8 mouse cellular contexts compared by ENCODE assay signal in genomic region chrX:167382047-167382853, GRCm38 (mm10). TPM values are rescaled to one million over a fixed set of nuclear protein-coding genes. Genes with fewer than 3 reads are reported as not detected.
DNase-seq lines count a peak whose midpoint lies in the region; ATAC-seq lines count a peak whose summit lies in the region.

Gene Prps2 (minus strand): TSS chrX:167382749.

- H3K9ac ChIP-seq in hindbrain, embryonic 14.5 days = peak within 1 kb of the TSS; percentile 61

- H3K9me3 ChIP-seq in hindbrain, embryonic 14.5 days (ENCODE audit: control insufficient read depth, low read length) = no peaks in the 10 kb centered on the region

- peak; percentile 75 for DNase-seq in R1 (ENCODE audit: low read depth, low spot score)
- peak; percentile 17 to 21 for DNase-seq in cerebellum, postnatal 14 days
- DNase-seq in frontal cortex, postnatal 25 days (ENCODE audit: low spot score in 2 of 2) = peak; percentile 4 to 18
- DNase-seq in hindbrain, embryonic 14.5 days (ENCODE audit: low spot score) = peak; percentile 29
- peak; percentile 28 to 45 for DNase-seq in left cerebral cortex, adult 18-20 months (ENCODE audit: low spot score in 2 of 2)
- DNase-seq in lung, postnatal 4 days = peak; percentile 49 to 60
- DNase-seq in retina, postnatal 7 days (ENCODE audit: low read depth, low spot score) = peak; percentile 14
- DNase-seq in thymus, postnatal 4 days = peak; percentile 73

- H3K4me2 ChIP-seq in hindbrain, embryonic 14.5 days (replicated peaks) = peak within 1 kb of the TSS; percentile 71

- 26% methylated on average over 44 of the region's 47 CpGs for WGBS in hindbrain, embryonic 14.5 days

- H3K27me3 ChIP-seq in hindbrain, embryonic 14.5 days (ENCODE audit: control insufficient read depth, insufficient read depth, low read length) = peaks cover 25% of the 10 kb centered on the region

- H3K36me3 ChIP-seq in hindbrain, embryonic 14.5 days (replicated peaks; ENCODE audit: control insufficient read depth, insufficient read depth) = no peaks in the 10 kb centered on the region

- H3K27ac ChIP-seq in hindbrain, embryonic 14.5 days = no peak within 1 kb of the TSS

- ATAC-seq in hindbrain, embryonic 14.5 days (ENCODE audit: low FRiP score) = peak; percentile 93

- H3K4me1 ChIP-seq in hindbrain, embryonic 14.5 days (replicated peaks; ENCODE audit: control insufficient read depth, insufficient read depth, low read length) = no peaks in the 10 kb centered on the region

- H3K4me3 ChIP-seq in hindbrain, embryonic 14.5 days (replicated peaks; ENCODE audit: low read length) = peak within 1 kb of the TSS; percentile 52

RNA-seq across cellular contexts. Expression of gene Prps2, which starts in this region (rescaled TPM):
- 14.7 and 20.6 TPM in 2 replicates for polyA plus RNA-seq in hindbrain, embryonic 14.5 days (2014; fragmentation: Nextera tagmentation; extraction: Ambion mirVana)
- 10 to 100 TPM; 24.1 to 27.4 TPM for total RNA-seq in left cerebral cortex, adult 18-20 months (2021)

Comparison
In these comparisons a context has a peak if more than half of its experiments do, and no peak if none do; other contexts are left out.
1. DNase-seq: peak in every context shown above with its lines; median percentile 75 in R1; 73 in thymus, postnatal 4 days; 54 in lung, postnatal 4 days; 36 in left cerebral cortex, adult 18-20 months; 29 in hindbrain, embryonic 14.5 days; 19 in cerebellum, postnatal 14 days; 14 in retina, postnatal 7 days; 11 in frontal cortex, postnatal 25 days.